Mouse (Mus musculus) ZHBTc4 (cell line): ENCODE results near the gene Prkch.

ENCODE experiments used
- DNase-seq: peaks from one replicate; pipeline ENCODE4 v3.0.0-alpha.2; 2011; ENCODE audit warnings: low read depth, low spot score

Gene Prkch

DNA sequence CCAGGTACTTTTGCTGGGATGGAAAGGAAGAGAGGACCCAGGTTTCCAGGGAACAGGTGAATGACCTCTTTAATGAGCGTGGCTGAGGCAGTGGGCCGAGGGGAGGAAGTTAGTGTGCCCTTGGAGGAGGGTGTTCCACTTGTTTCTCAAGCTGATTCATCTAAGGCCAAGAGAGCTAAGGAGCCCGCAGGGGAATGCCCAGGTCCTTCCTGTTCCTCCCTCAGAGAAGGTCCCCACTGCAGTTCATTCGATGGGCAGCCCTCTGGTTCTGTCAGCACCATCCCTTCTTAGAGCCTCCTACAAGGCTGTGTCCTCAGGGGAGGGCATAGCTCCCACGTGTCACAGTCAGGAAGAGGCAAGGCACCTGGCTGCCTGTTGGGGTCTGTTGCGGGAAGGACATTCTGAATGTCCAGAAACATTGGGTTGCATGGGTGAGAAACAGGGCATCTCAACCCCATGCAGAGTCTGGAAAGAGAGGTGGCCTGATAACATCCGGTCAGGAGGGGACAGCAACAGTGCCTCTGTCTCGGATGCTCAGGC lies 26.3 kb downstream of the Prkch start:
- DNase-seq: no peak

DNA sequence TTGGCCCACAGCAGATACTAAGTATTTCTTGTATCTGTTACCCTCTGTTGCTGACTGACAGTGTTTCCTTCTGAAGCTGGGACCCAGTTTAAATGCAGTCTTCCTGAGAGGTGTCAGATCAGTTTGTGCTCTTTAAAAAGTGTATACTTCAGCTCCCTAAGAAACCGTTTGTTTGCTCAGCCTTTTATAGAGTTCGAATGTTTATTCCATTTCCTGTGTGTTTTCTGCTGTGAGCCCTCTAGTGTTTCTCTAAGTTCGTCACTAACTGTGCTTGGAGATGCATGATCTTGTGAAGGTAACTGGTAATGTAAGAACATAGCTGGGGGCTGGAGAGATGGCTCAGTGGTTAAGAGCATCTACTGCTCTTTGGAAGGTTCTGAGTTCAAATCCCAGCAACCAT lies 27.1 kb downstream of the Prkch start:
- DNase-seq: no peak

GRCm38 (mm10) chr12:73613183-73613582 lies 28.6 kb downstream of the Prkch start:
- DNase-seq: no peak

GRCm38 (mm10) chr12:73617652-73618051 lies 33.1 kb downstream of the Prkch start:
- DNase-seq: peak; percentile 19

DNA sequence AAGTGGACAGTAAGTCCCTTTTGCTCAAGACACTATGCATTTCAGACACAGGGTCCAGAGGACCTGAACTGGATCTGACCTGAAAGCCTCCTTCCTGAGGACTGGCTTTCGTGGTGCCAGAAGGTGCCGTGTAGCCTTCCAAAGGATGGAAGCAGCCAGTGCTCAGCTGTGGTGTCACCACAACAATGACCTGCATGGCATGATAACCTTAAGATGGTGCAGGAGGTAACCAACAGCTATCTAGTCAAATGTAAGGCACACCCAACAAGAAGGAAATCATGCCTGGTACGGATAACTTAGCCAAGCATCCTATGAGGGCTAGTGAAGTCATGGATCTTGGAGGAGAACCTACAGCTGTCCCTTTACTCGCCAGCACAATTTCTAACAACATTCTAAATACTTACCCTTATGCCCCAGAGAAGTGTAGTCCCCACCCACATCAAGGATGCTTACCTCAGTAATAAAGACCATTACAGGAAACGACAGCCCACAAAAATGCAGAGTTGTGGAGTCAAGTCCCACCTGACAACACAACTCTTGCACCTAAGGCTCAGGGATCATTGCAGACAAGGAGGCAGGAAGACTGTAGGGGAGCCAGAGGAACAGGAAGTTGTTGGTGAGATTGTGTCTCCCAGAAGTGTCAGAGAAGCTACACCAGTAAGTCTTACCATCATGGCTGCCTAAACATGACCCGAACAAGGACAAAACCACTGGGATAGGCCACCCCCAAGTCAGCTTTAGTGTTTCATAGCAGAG lies 40.9 kb downstream of the Prkch start:
- DNase-seq: no peak

GRCm38 (mm10) chr12:73627902-73628301 lies 43.3 kb downstream of the Prkch start:
- DNase-seq: no peak

GRCm38 (mm10) chr12:73630596-73630995 lies 46.0 kb downstream of the Prkch start:
- DNase-seq: no peak

- peak; percentile 12 for DNase-seq
Observed at GRCm38 (mm10) chr12:73631148-73631547, 46.6 kb downstream of the Prkch start.

GRCm38 (mm10) chr12:73632671-73633244 lies 48.2 kb downstream of the Prkch start:
- DNase-seq: no peak

DNA sequence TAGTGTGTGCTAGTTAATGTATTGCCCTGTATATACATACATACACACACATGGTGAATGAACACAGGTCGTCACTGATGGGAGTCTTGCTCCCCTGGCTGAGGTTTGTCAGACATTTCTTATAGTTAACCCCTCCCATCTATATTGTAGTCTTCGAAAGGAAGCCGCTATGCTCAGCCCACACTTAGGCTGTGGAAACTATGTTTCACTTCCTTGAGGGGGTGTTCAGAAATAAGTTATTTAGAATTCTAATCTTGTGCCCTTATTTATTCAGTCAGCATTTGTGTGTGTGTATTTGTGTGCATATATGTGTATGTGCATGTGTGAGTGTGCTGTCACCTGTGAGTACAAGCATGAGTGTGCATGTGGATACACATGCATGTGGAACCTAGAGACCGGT lies 49.1 kb downstream of the Prkch start:
- DNase-seq: no peak

- DNase-seq: no peak
Observed at GRCm38 (mm10) chr12:73639571-73639970, 55.0 kb downstream of the Prkch start.

DNA sequence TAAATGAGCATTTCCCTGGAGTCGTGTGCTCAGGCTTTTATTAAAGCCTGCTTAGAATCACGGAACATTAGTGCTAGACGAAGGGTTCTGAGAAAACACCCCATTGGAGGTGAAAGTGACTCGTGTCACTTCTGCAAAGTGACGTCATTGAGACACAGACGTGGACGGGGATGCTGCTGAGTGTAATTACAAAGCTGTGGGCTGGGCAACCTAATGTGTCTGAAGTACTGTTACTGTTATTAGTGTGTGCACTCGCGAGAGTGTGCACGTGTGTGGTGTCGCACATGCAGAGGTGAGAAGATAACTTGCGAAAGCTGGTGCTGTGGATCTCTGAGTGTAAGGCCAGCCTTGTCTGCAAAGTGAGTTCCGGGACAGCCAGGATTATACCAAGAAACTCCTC lies 56.6 kb downstream of the Prkch start:
- DNase-seq: no peak

GRCm38 (mm10) chr12:73645216-73645615 lies 60.6 kb downstream of the Prkch start:
- no peak for DNase-seq

DNA sequence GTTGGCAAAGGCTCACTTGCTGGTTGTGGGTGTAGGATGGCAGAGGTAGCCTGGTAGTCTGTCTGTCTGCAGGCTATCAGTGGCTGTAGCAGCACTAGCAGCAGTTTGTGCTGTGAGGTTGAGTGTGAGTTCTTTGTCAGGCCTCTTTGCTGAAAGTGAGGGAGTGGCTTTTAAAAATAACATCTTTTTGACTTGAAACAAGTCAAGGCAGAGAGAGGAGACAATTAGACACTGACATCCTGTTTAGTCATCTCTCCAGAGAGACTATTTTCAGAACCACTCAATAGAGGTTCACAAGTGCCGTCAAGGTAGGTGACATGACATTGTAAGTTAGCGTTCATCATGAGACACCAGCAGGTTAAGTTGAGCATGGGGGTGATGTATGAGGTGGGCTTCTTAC lies 63.1 kb downstream of the Prkch start:
- DNase-seq: no peak

DNA sequence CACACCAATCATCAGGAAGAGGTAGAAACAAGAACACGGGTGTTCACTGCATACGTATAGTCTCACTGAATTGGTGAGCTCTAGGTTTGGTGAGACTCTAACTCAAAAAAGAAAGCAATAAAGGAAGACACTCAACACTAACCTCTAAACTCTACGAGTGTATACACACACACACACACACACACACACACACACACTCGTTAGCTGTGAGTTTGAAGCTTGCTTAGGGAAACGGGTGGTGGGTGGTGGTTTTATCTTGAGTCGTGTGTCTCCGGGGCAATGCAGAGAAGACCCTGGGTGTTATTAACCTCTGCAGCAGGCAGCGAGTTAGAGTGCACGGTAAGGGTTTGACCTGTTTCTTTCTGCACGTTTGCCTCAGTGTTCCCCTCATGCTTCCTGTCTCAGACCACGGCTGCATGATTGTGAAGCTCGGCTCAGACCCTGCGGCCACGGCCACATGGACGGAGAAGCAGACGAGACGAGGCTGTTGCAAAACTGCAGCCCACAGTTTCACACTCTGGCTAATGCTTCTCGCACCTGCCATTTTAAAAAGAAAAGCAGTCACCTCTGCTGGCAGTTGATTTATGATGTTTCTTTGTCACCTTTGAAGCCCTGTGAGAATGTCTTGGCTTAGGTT lies 72.1 kb downstream of the Prkch start:
- no peak for DNase-seq

DNA sequence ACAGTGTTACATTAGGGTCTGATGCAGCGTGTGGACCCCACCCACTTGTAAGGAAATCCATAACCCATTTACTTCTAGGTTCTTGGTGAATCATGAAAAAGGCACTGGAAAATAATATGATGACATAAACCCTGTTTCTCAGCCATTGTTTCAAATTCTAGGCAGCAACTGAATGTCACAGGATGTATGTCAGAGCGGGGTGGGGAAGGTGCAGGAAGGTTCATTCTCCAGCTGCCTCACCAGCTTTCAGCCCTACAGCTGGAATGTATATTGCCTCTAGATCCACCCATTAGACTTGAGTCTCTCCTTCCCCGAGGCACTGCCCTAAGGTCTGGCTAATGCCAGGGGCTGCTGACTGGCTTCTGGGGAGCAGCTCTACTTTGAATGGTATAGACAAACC lies 78.8 kb downstream of the Prkch start:
- DNase-seq: peak; percentile 6

GRCm38 (mm10) chr12:73666701-73667100 lies 82.1 kb downstream of the Prkch start:
- no peak for DNase-seq

- DNase-seq: peak; percentile 60
Observed at GRCm38 (mm10) chr12:73667607-73668006, 83.0 kb downstream of the Prkch start.

- no peak for DNase-seq
Observed at GRCm38 (mm10) chr12:73670739-73671138, 86.1 kb downstream of the Prkch start.

GRCm38 (mm10) chr12:73671540-73671939 lies 86.9 kb downstream of the Prkch start:
- peak; percentile 34 for DNase-seq

DNA sequence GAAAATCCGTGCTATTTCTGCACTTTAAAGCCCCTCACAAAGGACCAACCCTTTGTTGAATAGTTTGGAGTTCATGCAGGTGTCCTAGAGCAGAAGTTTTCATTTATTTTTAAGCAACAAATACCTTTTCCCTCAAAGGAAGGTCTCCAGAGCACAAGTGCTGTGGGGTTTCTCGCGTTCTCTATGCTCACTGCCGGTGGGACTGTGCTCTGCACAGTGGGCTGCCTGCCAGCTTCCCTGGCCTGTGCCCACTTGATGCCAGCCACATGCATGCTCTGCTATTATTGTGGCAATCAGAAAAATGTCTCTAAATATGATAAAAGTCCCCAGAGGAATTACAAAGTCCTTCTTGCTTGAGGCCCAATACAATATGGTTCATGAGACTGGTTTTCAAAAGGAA lies 87.4 kb downstream of the Prkch start:
- DNase-seq: no peak

GRCm38 (mm10) chr12:73673783-73674182 lies 89.2 kb downstream of the Prkch start:
- DNase-seq: no peak

GRCm38 (mm10) chr12:73675212-73675611 lies 90.6 kb downstream of the Prkch start:
- peak; percentile 36 for DNase-seq
